Mouse (Mus musculus) megakaryocyte, embryonic 14.5 days (primary cell): ENCODE data around the gene Gramd4.

ENCODE experiments used
- FLI1 ChIP-seq: IDR thresholded peaks from 2 replicates; pipeline ENCODE4 v1.6.1; 2012; ENCODE audit warnings: low read length, inconsistent platforms, mixed read lengths
- GATA1 ChIP-seq: IDR thresholded peaks from 3 replicates; pipeline ENCODE4 v1.6.1; 2012; ENCODE audit warnings: mixed read lengths, low read length, inconsistent platforms, borderline replicate concordance

GRCm38 (mm10) chr15:86109650-86110211 lies 52.2 kb downstream of the Gramd4 start:
- no peak for TF ChIP-seq GATA1
- TF ChIP-seq FLI1, result no peak
